Mouse (Mus musculus): ENCODE results near the gene Otud3.
"Not testable (repeated sequence)": the region's sequence is repeated elsewhere in the genome, so short reads cannot be mapped to it uniquely, and the experiment has no call there.

The Otud3 gene

DNA sequence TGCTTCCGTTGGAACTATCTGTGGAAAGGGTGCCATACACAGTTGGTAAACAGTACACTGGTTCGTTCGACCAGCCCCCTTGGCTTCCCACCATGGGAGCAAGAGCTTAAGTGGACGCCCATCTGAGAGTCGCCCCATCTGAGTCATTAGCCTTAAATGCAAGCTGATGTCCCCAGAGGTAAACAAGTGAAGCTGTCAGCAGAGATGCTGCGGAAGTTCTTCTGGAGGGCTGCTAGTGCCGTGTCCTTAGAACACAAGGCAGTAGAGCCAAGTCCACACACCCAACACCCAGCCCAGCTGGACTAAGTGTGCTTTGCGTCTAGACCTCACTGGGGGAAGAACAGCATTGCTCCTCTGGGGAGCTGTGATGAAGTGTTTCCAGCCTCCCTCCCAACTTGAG, 24.1 kb downstream of the Otud3 start:
- DNase-seq: no peak

DNA sequence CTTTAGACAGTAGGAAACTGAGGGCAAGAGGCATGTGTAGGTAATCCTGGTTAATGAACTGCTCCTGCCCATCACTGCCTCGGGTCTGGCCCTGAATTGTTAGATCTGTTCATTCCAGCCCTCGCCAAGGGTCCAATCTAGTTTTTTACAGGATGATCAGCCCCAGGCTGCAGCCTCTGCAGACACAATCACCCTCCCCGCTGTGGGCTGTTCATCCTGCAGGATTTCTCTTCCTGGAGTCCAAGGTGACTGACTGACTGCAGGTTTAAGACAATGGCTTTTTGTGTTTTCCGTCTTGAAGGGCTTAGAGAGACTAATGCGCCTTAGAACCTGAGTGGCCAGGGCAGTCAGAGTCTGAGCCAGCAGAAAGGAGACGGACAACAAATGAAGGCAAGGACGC, 24.6 kb downstream of the Otud3 start:
- DNase-seq: no peak

DNA sequence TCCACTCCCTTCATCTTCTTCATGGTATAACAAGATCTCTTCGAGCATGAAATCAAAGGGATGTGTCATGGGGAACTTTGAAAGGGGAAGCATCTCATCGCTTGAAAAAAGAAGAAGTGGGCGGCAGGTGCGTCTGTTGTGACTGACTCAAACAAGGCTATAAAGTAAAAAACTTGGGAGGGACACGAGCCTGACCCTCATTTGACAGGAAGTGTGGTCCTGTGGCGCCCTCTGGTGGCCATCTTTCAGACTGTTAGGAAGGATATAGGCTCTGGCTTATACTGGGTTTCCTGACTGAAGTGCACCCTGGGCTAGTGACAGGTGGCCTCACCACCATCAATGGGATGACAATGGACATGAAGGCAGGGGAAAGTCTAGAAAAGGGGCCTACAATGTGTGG, 29.5 kb downstream of the Otud3 start:
- DNase-seq: peak; percentile 87

DNA sequence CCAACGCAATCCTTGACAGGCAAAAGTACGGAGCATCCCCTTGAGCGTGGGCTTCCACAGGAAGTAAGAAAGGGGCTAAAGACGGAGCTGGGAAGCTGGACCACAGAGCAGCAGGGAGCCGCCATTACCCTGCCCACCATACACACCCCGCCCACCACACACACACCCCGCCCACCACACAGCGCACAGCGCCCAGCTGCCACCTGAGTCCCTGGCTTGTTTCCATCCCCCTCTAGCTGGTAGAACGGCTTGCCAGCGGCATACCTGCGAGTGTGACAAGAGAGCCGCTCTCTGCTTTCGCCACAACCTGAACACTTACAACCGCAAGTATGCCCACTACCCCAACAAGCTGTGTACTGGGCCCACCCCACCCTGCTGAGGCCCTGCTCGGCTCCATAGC, 31.6 kb downstream of the Otud3 start:
- no peak for DNase-seq

DNA sequence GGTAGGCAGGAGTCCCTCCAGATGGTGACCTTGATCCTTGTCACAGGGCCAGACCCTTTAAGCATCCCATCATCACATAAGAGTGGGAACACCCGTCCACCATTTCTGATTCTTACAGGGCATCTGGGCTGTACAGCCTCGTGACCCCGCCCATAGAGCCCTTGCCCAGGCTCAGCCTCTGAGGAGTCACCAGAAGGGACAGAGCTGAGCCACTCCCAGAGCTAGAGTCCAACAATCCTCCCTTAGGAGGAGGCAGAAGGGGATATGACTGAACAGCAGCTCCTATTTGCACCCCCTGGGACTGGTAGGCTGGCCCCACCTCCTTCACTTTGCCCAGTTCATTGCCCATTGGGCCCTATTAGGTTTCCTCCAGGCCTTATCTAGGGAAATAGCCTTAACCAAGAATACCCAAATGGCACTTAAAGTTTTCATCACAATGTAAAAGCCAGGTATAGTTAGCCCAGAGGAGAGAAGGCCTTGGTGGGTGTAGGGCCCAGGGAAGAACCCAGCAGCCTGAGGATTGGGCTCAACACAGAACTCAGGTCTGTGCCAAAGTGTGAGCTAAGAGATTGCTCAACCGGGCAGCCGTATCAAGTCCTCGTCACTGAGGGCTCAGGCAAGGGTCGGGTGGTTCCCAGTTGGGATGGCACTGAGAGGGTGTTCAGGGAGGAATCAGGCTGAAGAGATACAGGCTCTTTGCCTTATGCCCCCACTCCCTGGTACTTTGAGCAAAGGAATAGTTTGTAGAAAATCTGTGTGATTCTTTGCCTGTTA, 32.7 kb downstream of the Otud3 start:
- DNase-seq: no peak

DNA sequence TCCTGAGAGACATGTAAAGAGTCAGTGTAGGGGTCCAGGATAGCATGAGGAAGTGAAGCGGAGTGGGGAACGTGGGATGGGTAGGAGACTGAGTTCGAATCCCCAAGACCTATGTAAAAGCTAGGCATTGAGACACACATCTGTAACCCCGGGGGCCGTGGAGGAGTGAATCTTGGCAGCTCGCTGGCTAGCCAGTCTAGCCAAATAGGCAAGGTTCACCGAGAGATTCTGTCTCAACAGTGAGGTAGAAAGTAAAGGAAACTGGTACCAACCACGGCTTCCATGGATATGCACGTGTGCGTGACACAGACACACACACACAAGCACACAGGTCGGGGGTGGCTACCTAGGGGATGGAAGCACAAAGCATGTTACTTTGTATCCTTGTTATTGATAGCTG, 33.9 kb downstream of the Otud3 start:
- DNase-seq: no peak

DNA sequence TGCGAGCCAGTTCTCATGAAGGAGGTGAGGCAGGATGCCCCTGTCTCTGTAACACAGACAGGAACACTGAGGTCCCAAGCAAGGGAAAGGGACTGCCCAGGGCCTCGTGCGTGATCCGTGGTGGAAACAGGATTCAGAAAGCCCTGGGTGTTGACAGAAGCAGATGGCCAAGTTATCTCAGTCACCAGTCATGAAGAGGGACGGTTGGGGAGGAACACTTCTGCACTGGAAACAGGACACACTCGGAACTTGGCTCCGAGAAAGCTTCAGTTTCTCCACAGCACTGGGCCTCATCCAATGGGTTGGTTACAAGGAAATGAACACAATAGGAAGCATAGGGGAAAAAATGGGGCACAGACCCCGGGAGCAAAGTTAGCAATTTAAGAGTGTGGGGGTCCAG, 35.0 kb downstream of the Otud3 start:
- DNase-seq: no peak

DNA sequence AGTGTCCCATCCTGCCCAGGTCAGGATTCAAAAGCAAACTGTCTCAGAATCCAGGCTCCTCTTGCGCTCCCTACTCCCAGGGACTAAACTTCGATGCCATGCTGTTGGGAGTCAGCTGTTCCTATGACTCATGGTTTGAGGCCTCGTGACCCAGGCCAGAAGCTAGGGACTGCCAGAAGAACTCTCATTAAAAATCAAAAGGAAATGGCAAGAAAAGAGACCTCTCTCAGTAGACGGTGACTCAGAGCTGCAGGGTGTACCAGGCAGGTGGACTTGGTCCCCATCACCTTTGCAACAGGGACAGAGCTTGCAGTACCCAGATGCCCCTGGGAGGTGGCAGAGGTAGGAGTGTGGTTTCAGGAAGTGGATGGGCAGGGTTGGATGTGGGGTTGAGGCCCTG, 36.0 kb downstream of the Otud3 start, which contains the start of gene Pla2g2e:
Gene Pla2g2e, plus strand, starts transcription at position 212 of the 400 bp plus-strand sequence.
- no peak for DNase-seq

DNA sequence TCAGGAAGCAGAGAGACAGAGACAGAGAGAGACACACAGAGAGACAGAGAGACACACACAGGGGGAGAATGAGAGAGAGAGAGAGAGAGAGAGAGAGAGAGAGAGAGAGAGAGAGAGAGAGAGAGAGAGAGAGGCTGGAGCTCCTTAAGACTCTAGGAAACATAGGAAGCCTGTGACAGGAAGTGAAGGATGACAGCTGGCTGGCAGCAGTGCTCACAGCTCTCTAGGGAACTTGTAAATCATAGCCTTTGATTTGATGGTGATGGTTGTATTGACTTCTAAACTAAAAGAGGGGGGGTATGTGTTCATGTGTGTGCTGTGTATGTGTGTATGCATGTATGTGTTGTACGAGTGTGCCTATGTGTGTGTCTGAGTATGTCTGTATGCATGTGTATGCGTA, 37.8 kb downstream of the Otud3 start:
- DNase-seq: no peak

DNA sequence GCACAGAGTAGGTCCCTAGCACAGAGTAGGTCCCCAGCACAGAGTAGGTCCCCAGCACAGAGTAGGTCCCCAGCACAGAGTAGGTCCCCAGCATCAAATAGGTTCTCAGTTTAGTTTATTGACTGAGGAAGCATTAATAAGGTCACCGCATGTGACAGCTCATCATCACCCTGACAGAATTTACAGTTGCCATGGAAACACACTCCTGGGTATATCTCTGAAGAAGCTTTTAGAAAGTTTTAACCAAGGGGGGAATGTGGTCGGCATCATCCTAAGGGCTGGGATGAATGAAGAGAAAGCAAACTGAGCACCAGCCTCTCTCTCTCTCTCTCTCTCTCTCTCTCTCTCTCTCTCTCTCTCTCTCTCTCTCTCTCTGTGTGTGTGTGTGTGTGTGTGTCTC, 38.5 kb downstream of the Otud3 start:
- not testable (repeated sequence) for DNase-seq

DNA sequence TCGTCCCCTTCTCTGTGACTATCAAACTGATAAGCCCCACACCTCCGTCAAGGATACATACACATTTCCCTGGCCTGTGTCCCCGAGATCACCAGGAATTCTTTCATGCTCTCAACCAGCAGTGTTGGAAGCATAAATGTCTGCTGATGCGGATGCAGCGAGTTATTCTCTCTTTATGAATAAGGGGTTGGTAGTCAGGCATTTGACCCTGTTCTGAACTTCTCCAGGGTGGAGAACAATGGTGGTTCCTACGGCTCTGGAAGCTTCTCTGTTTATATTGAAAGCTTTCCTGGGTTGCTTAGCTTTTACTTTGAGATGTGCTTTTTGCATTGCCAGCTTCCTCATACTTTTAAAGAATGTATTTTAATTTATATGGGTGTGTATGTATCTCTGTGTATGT, 39.9 kb downstream of the Otud3 start, which contains the start of gene Gm13030:
Gene Gm13030, minus strand, starts transcription at position 101 of the 400 bp plus-strand sequence.
- no peak for DNase-seq

DNA sequence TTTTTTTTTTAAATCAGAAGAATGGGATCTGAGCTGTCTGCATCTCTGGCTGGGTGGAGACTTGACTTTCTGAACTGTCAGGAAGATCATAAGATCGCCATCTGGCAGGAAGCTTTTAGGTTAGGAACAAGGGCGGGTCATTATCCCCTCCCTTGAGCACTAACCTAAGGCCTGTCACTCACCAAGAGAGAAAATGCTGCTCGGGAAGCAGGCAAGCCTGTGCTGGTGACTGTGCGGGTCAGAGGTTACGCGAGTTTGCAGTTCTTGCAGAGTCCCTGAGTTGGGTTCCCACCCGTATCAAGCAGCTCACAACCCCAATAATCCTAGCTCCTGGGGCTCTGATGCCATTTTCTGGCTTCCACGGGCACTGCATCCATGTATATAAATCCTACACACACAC, 45.1 kb downstream of the Otud3 start:
- DNase-seq: no peak

DNA sequence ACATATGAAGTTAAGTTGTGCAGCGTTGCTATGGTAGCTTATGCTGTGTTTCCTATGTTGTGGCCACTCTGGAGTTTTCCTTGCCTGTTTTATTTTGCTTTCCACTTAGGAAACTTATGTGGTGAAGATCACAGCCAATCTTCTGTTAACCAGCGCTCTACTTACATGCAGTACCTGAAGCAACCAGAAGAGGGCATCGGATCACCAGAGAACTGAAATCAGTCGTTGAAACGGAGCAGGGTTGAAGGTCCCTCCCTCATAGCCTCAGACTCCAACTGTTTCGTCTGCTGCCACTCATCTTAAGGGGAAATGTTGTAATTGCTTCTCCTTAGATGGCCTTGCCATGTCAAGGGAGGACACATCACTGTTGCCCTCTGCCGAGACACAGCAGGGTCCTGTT, 47.3 kb downstream of the Otud3 start:
- peak; percentile 76 for DNase-seq

DNA sequence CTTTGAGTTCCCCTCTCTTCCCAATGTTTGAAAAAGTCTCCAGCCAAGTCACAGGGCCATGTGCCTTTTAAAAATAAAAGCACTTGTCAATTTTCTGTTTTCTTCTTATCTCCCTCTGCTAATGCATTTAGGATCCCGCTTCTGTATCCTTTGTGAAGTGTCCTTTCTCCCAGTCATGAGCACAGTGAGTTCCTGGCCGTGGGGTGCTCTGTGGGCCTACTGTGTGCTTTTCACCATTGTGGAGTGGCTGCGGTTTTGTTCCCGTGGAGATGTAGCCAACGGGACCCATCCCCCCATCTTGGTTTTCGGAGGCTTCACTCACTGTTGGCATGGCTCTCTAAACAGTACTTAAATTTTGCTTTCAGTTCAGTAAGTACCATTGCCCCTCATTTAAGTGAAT, 47.8 kb downstream of the Otud3 start:
- no peak for DNase-seq

DNA sequence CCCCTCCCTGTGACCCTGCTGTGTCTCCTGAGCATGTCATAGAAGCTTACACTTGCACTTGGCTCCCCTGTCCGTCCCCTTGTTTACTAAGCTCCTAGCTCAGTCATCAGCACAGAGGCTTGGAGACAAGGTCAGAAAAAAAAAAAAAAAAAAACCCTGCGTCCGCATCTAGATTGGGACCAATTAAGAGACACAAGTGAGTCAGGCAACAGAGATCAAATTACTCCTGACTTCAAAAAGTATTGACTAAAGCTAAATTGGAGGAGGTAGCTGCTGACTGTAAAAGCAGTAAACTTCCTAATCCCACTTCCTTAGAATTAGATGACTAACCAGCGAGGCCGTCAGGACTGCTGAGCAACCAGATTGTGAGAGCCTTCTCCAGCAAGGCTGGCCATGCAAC, 48.7 kb downstream of the Otud3 start:
- DNase-seq: no peak

DNA sequence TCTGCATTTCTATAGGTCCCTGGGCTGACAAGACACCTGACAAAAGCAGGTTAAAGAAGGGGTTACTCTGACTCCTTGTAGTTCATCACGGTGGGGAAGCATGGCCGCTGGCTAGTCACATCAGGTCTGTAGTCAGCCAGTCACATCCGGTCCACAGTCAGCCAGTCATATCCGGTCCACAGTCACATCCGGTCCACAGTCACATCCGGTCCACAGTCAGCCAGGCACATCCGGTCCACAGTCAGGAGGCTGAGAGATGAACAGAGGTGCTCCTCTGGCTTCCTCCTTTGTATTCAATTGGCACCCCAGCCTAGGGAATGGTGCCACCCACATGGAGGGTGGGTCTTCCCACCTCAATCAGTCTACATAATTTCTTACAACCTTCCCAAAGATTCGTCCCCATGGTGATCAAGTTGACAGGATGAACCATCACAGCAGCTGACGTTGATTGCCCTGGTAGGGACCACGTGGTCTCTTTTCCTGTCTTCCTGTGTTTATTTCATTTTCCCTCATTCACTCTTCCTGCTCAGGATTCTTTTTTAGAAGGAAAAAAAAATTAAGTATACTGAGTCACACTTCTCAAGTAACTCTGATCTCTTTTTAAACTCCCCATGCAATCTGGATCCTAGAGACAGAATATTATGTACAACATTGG, 50.3 kb downstream of the Otud3 start, which contains the start of gene Pla2g5:
Gene Pla2g5, minus strand, starts transcription at position 139 of the 655 bp plus-strand sequence.
- DNase-seq: no peak

DNA sequence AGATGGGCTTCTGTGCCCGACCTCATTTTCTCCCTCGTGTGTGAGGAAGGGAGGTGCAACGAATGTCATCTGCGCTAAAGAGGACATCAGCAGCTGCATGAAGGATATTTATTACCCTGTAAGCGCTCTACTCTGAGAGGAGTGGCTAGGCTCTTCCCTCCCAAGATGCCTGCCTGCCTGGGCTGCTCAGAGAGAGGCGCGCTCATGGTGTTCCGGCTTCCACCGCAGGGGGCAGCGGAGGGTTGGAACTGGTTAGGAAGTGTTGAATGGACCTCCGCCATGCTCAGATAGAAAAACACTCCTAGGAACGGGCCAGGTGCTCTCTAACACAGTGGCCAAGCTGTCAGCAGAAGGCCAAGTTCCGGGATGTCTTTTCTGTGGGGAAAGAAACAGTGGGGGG, 54.0 kb downstream of the Otud3 start:
- DNase-seq: peak; percentile 79

DNA sequence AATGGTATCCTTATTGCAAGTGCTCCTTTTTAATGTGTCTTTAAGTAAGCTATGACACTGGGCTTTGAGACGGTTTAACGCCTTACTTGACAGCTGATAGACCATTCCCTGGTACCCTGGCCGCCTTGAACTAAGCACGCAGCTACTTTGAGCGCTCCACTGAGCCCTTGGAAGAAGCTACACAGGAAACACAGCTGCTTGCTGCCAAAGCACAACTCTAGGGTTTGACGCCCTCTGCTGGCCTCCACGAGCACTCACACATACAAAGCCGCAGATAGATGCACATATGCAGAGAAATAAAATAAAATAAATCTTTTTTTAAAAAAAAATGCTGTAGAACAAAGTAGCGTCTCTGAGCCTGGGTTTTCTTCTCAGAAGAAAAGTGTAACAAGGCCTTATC, 54.5 kb downstream of the Otud3 start:
- no peak for DNase-seq

DNA sequence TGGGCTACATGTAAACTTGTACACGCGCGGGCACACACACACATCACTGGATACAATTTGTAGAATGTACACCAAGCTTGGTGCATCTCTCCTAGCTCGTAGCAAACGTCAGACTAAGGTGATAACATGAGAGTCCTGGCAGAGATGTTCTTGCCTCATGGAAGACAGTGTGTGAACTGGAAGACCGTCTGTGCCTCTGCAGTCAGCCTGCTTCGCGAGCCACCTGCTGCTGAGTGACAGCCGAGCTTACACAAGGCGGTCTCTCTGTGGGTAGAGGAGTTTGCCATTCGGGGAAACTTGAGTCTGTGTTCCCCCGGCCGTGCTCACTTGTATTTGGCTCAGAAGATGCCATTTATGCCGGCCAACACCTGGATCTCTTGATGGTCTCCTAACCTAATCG, 55.3 kb downstream of the Otud3 start:
- DNase-seq: no peak

DNA sequence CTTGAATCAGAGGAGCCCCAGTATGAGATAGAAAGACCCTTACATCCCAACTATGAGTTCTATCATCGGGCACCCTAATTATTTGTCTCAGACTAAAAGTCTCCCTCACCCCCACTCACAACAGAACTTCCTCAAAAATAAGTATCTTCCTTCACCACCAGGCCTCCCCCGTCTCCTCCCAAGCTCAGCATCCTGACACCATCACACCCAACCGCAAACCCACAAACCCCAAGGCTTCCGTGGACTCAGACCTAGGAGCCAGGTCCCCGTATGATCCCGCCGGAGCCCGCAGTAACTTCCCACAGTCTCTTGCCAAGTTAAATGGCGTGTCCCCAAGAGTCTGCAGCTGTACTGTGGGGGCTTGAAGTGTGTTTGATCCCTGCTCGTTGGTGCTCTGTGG, 56.2 kb downstream of the Otud3 start:
- no peak for DNase-seq

DNA sequence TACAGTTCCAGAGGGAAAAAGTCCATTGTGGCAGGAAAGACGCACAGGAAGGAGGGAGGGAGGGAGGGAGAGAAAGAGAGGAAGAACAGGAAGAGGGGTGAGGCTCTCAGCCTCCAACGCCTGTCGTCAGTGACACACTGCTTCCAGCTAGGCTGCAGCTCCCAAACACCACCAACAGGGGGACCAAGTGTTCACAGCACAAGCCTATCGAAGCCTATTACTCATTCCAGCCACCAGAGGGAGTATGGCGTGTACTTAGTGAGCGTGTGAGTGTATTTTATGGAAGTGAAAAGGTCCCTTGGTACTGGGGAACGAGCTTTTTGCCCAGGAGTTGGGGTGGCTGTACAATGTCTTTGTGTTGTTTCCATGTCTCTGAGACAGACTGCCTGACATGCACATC, 57.3 kb downstream of the Otud3 start:
- peak; percentile 67 for DNase-seq

DNA sequence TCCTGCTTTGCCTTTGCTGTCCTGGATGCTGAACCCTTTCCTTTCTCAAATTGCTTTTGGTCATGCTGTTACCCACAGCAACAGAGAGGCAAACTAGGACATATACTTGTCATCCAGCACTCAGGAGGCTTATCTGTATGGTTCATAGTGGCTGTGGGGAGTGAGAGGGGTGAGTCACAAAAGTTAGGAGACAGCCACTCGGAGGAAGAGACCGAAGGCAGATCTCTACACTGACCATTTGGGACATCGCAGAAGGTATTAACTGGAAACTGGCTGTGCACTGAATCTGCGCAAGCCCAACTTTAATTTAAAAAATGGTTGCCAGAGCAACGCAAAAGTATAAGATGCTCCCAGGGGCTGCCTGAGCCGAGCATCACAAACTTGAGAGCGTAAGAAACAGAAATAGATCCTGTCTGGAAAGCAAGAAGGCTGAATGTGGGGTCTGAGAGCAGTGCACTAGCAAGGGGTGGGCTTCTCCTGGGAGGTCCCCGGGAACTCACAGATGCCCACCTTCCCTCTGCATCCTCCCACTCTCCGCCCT, 58.6 kb downstream of the Otud3 start:
- no peak for DNase-seq

DNA sequence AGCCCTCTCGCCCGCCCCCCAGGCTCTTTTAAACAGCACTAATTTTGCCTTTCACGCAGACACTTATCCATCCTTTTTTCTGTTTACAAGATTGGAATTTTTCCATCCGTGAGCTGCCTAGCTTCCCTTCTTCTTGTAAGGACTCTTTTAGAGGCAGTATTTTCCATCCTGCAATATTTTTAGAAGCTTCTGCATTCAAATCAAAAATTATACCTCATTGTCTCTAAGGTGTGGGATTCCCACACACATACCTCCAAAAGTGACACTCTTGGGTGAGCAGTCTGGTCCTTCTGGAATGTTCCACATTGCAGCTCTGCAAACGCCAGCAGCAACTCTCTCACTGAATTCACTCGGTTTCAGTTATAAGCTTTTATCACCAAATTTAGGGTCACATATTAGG, 60.8 kb downstream of the Otud3 start:
- no peak for DNase-seq

DNA sequence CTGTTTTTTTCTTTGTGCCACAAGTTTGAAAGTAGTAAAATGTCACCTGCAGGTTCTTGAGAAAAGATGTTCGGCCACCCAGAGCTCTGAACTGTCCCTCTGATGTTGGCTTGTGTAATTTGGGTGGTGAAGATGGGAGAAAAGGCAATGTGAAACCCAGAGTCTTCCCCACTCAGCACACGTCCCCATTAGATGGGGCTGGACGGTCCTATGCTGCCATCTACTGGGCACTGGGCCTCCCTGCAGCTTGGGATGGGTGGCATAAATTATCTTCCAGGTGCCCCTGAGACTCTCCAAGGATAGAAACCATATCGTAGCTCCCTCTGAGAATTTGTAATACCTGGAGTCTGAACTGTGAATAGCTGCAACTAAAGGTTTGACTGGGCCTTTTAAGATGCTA, 62.3 kb downstream of the Otud3 start:
- DNase-seq: peak; percentile 73
